Mouse (Mus musculus) kidney, postnatal 0 days (tissue): Measurements from ENCODE around the gene Sox15. TPM values are rescaled to one million over a fixed set of nuclear protein-coding genes. Genes with fewer than 3 reads are reported as not detected.

Experiments used
- ATAC-seq: fragments of 200-750 bp; cut with Nextera tagmentation; replicated peaks from 2 replicates; pipeline ENCODE4 v1.8.0; 2017; ENCODE audit warnings: low read depth, moderate number of reproducible peaks, moderate TSS enrichment, moderate library complexity; ENCODE audit not compliant: low FRiP score
- DNase-seq: peaks from one replicate; pipeline ENCODE4 v3.0.0-alpha.2; 2016; ENCODE audit warnings: low spot score
- H3K27ac ChIP-seq: fragments of 300-500 bp; sonication (generic); 2 replicates; pipeline ENCODE4 v1.5.1; 2014; ENCODE audit warnings: mild to moderate bottlenecking
- H3K27me3 ChIP-seq: fragments of 300-500 bp; sonication (generic); 2 replicates; pipeline ENCODE4 v1.6.1; 2014; ENCODE audit warnings: low read length, mixed read lengths; ENCODE audit not compliant: insufficient read depth
- H3K36me3 ChIP-seq: fragments of 300-500 bp; sonication (generic); 2 replicates; pipeline ENCODE4 v1.6.1; 2014; ENCODE audit warnings: low read length, mixed read lengths; ENCODE audit not compliant: insufficient read depth
- H3K4me1 ChIP-seq: fragments of 300-500 bp; sonication (generic); replicated peaks from 2 replicates; pipeline ENCODE4 v1.6.1; 2014; ENCODE audit warnings: antibody characterized with exemption, low read length, mixed read lengths; ENCODE audit not compliant: insufficient read depth
- H3K4me2 ChIP-seq: fragments of 300-500 bp; sonication (generic); 2 replicates; pipeline ENCODE4 v1.6.1; 2014; ENCODE audit warnings: mild to moderate bottlenecking, low read length, moderate library complexity, mixed read lengths
- H3K4me3 ChIP-seq: fragments of 300-500 bp; sonication (generic); replicated peaks from 2 replicates; pipeline ENCODE4 v1.5.1; 2014; ENCODE audit warnings: low read depth, low read length
- H3K9ac ChIP-seq: fragments of 300-500 bp; sonication (generic); 2 replicates; pipeline ENCODE4 v1.6.1; 2014; ENCODE audit warnings: low read depth, low read length
- H3K9me3 ChIP-seq: fragments of 300-500 bp; sonication (generic); replicated peaks from 2 replicates; pipeline ENCODE4 v1.6.1; 2016; ENCODE audit warnings: low read length, inconsistent platforms, mixed read lengths
- CTCF ChIP-seq: IDR thresholded peaks from 2 replicates; pipeline ENCODE4 v1.5.1; 2016; ENCODE audit warnings: antibody characterized with exemption, low read depth, mild to moderate bottlenecking, moderate library complexity
- WGBS: fragments of 180-500 bp; shearing (Covaris S2); extraction: QIAGEN DNeasy Blood & Tissue Kit; methylation state at CpG from one replicate; pipeline ENCODE4 v1.1.7; 2014; 5-methylcytosine and 5-hydroxymethylcytosine counted together
- polyA plus RNA-seq: library from polyadenylated mRNA; unstranded; fragments of >200 nt; fragmentation: Nextera tagmentation; extraction: Ambion mirVana; gene quantifications from 2 replicates; pipeline ENCODE4 v1.2.1, GENCODE M21; 2015

Gene Sox15
- polyA plus RNA-seq, 1 experiment from 2014 or later, result 0.28 TPM

DNA sequence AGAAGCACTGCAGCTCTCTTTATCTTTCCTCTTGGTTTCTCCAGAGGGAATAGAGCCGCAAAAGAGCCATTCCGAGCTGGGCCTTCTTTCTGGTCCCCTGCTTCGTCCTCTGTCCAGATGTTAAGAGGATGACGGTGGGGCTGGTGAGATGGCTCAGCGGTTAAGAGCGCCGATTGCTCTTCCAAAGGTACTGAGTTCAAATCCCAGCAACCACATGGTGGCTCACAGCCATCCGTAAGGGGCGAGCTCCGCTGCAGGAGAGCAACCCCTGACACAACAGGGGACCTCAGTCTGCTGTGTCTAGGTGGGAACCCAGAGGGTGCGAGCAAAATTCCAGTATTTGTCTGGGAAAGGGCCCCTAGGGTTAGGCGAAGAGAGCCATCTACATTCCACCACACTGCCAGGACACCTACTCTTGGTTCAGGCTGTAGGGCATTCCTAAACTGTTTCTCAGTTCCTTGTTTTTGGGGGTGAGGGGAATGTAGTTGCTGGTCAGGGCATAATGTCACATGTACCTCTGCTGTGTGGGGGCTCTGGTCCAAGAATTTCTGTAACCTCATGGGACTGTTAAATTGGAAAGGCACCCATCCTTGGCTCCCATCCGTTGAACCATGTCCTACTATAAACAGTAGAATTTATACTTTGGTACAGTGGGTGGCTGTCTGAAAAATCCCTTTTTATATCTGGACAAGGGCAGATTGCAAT lies 8.0 kb downstream of the Sox15 start:
- no peaks in the 10 kb centered on the region for H3K27me3 ChIP-seq
- ATAC-seq (peak; percentile 9; the same call in 1 of the 2 replicates), DNase-seq (no peak)
- peak overlapping the region; percentile 31; the same call in 1 of the 2 replicates for H3K9ac ChIP-seq
- H3K27ac ChIP-seq, result peak overlapping the region; percentile 94
- peak overlapping the region; percentile 42 for H3K4me3 ChIP-seq
- H3K36me3 ChIP-seq, result peaks cover 38% of the 10 kb centered on the region
- peak overlapping the region; percentile 54 for H3K4me2 ChIP-seq
- no peak for TF ChIP-seq CTCF
- H3K4me1 ChIP-seq, result peaks cover 9% of the 10 kb centered on the region; the same call in 1 of the 2 replicates
- H3K9me3 ChIP-seq, result no peaks in the 10 kb centered on the region
- WGBS, result 66% methylated on average over 13 of the region's 13 CpGs

DNA sequence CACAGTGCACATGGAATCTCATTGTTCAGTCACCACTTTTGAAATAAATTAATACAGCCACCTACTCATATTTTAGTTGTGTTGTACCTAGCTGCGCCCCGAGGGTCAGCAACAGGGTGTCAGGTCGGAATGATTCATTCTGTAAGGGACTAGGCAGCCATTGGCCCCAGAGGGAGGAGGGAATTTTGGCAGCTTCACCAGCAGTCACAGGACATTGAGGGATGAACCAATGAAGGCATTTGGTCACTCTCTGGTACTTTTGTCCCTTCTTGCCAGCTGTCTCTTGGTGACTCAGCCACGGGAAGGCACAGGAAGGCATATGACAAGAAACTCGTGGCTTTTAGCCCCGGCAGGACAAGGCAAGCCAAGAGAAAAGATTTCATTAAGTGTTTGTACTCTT lies 8.7 kb downstream of the Sox15 start:
- H3K4me3 ChIP-seq, result no peak overlapping the region
- H3K9ac ChIP-seq, result no peak overlapping the region
- no peak for TF ChIP-seq CTCF
- peak overlapping the region; percentile 94 for H3K27ac ChIP-seq
- DNase-seq (no peak), ATAC-seq (no peak)
- no peaks in the 10 kb centered on the region for H3K27me3 ChIP-seq
- H3K4me2 ChIP-seq, result no peak overlapping the region
- peaks cover 40% of the 10 kb centered on the region for H3K36me3 ChIP-seq
- no peaks in the 10 kb centered on the region for H3K9me3 ChIP-seq
- WGBS, result 78% methylated on average over 6 of the region's 6 CpGs
- peaks cover 9% of the 10 kb centered on the region; the same call in 1 of the 2 replicates for H3K4me1 ChIP-seq

DNA sequence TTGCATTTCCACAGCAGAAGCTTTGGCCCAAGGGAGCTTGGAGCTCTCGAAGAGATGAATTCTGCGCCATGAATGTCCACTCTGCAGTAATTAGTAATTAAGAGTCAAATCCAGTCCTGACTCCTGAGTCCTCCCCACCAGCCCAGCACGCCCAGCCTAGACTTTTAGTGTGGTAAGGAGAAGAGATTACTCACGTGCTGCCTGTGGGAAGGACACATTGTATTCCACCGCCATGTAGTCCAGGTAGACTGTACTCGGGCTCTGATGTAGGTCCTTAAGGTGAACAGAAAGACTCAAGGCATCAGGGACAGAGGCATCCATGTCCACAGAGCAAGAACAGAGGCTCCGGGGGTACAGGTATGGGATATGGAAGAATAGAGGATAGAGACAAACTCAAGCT lies 9.7 kb downstream of the Sox15 start:
- H3K4me3 ChIP-seq, result no peak overlapping the region
- peaks cover 13% of the 10 kb centered on the region; the same call in 1 of the 2 replicates for H3K4me1 ChIP-seq
- ATAC-seq, result no peak
- no peak overlapping the region for H3K4me2 ChIP-seq
- TF ChIP-seq CTCF, result no peak
- no peaks in the 10 kb centered on the region for H3K27me3 ChIP-seq
- H3K36me3 ChIP-seq, result peaks cover 46% of the 10 kb centered on the region
- H3K27ac ChIP-seq, result no peak overlapping the region
- WGBS, result 95% methylated on average over 7 of the region's 7 CpGs
- no peaks in the 10 kb centered on the region for H3K9me3 ChIP-seq
- H3K9ac ChIP-seq, result no peak overlapping the region
- DNase-seq, result no peak

- Histone ChIP-seq H3K4me2 (no peak overlapping the region), H3K9me3 (no peaks in the 10 kb centered on the region), H3K27ac (no peak overlapping the region), H3K4me3 (no peak overlapping the region), H3K9ac (no peak overlapping the region), H3K36me3 (peaks cover 52% of the 10 kb centered on the region), H3K27me3 (no peaks in the 10 kb centered on the region), H3K4me1 (peaks cover 18% of the 10 kb centered on the region; the same call in 1 of the 2 replicates)
- DNase-seq (no peak), ATAC-seq (no peak)
- 79% methylated on average over 9 of the region's 9 CpGs for WGBS
- TF ChIP-seq CTCF, result no peak
These were observed 10.4 kb downstream of the Sox15 start for GRCm38 (mm10) chr11:69665457-69665960.

DNA sequence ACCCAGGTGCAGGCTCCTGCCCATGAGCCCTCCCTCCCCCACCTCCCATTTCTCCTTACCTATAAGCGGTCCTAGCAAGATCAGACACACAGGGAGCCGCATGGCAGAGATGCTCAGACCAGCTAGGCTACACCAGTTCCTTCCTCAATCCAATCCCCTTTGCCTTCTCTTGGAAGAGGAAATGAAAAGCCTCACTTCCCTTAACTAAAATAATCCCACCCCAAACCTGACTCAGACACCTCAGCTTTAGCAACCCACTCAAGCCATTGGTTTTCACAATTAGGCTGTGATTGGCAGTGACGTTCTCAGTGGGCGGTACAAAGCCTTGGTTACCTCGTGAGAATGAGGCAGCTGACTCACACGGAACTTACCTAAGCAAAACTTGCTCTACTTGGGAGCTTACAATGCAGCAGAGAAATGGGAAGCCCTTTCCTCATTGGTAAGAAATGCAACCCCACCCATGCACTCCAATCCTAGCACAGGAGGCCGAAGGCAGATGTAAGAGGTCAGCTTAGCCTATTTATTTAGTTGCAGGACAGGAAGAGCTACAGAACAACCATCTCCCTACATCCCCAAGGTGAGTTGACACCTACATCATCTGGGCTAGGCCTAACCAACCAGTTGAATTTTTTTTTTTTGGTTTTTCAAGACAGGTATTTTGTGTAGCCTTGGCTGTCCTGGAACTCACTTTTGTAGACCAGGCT lies 11.0 kb downstream of the Sox15 start, which contains the start of gene Cd68:
Cd68 (minus strand) TSS at position 193 of the 704 bp plus-strand sequence.
- H3K36me3 ChIP-seq, result peaks cover 54% of the 10 kb centered on the region
- DNase-seq (peak; percentile 52), ATAC-seq (no peak)
- H3K4me3 ChIP-seq, result no peak within 1 kb of the TSS
- H3K9me3 ChIP-seq, result no peaks in the 10 kb centered on the region
- no peaks in the 10 kb centered on the region for H3K27me3 ChIP-seq
- no peak within 1 kb of the TSS for H3K9ac ChIP-seq
- no peak within 1 kb of the TSS for H3K4me2 ChIP-seq
- WGBS, result 34% methylated on average over 7 of the region's 7 CpGs
- peaks cover 18% of the 10 kb centered on the region; the same call in 1 of the 2 replicates for H3K4me1 ChIP-seq
- TF ChIP-seq CTCF, result no peak
- no peak within 1 kb of the TSS for H3K27ac ChIP-seq

DNA sequence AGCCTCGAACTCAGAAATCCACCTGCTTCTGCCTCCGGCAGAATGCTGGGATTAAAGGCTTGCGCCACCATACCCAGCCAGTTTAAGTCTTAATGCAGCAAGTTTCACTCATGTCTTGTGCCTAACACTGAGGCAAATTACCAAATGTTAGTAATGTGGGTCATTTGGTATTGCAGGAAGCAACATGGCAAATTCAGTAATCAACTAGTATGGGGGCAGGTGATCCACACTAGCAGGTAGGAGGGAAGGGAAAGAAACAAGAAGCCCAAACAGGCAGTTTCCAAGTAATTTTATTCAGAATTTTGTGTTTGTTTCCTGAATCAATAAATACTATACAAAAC lies 11.5 kb downstream of the Sox15 start:
- TF ChIP-seq CTCF, result no peak
- H3K36me3 ChIP-seq, result peaks cover 54% of the 10 kb centered on the region
- ATAC-seq (no peak), DNase-seq (no peak)
- WGBS, result 86% methylated on average over 3 of the region's 3 CpGs
- H3K9ac ChIP-seq, result no peak overlapping the region
- no peak overlapping the region for H3K4me3 ChIP-seq
- H3K27me3 ChIP-seq, result no peaks in the 10 kb centered on the region
- no peak overlapping the region for H3K27ac ChIP-seq
- H3K9me3 ChIP-seq, result no peaks in the 10 kb centered on the region
- H3K4me1 ChIP-seq, result peaks cover 16% of the 10 kb centered on the region; the same call in 1 of the 2 replicates
- no peak overlapping the region for H3K4me2 ChIP-seq
